Comparison of ENCODE assay signal across 8 mouse cellular contexts in genomic region chr19:42129509-42130293, GRCm38 (mm10). TPM values are rescaled to one million over a fixed set of nuclear protein-coding genes. Genes with fewer than 3 reads are reported as not detected.
DNase-seq lines count a peak whose midpoint lies in the region; ATAC-seq and TF ChIP-seq lines count a peak whose summit lies in the region.

No protein-coding gene starts in this region.

- H3K9me3 ChIP-seq in erythroblast, embryonic 14.5 days (ENCODE audit: control insufficient read depth, low read length) = no peaks in the 10 kb centered on the region
- no peaks in the 10 kb centered on the region for H3K9me3 ChIP-seq in embryonic facial prominence, embryonic 13.5 days
- H3K9me3 ChIP-seq in limb, embryonic 11.5 days (ENCODE audit: control insufficient read depth, low read length) = no peaks in the 10 kb centered on the region
- no peaks in the 10 kb centered on the region for H3K9me3 ChIP-seq in neural tube, embryonic 13.5 days

- 31% methylated on average over 14 of the region's 14 CpGs for WGBS in embryonic facial prominence, embryonic 13.5 days
- WGBS in limb, embryonic 11.5 days = 38% methylated on average over 14 of the region's 14 CpGs
- WGBS in neural tube, embryonic 13.5 days = 10% methylated on average over 14 of the region's 14 CpGs

- peaks cover 16% of the 10 kb centered on the region for H3K79me3 ChIP-seq in C2C12 (ENCODE audit: low read depth)

- no peak for ATAC-seq in erythroblast, adult 5-6 weeks (replicated peaks; ENCODE audit: low FRiP score, poor library complexity, severe bottlenecking)
- no peak for ATAC-seq in embryonic facial prominence, embryonic 13.5 days (ENCODE audit: insufficient number of reproducible peaks, insufficient read depth, low FRiP score, low TSS enrichment, low read depth)
- no peak; the same call in 1 of the 2 replicates for ATAC-seq in limb, embryonic 11.5 days (ENCODE audit: insufficient number of reproducible peaks, low FRiP score, low TSS enrichment, low read depth)
- ATAC-seq in neural tube, embryonic 13.5 days (ENCODE audit: low read depth) = peak; percentile 21; the same call in 1 of the 2 replicates

- peaks cover 3% of the 10 kb centered on the region; the same call in 1 of the 2 replicates for H3K27me3 ChIP-seq in erythroblast, embryonic 14.5 days (ENCODE audit: control insufficient read depth)
- no peaks in the 10 kb centered on the region for H3K27me3 ChIP-seq in C2C12 (ENCODE audit: control insufficient read depth, insufficient read depth, insufficient read length)
- H3K27me3 ChIP-seq in embryonic facial prominence, embryonic 13.5 days = no peaks in the 10 kb centered on the region
- no peaks in the 10 kb centered on the region for H3K27me3 ChIP-seq in limb, embryonic 11.5 days (ENCODE audit: control insufficient read depth, insufficient read depth, low read length)
- H3K27me3 ChIP-seq in neural tube, embryonic 13.5 days = peaks cover 17% of the 10 kb centered on the region

- peaks cover 6% of the 10 kb centered on the region for H3K36me3 ChIP-seq in erythroblast, embryonic 14.5 days (ENCODE audit: control insufficient read depth)
- peaks cover 2% of the 10 kb centered on the region for H3K36me3 ChIP-seq in C2C12 (ENCODE audit: control insufficient read depth, insufficient read depth)
- peaks cover 6% of the 10 kb centered on the region for H3K36me3 ChIP-seq in embryonic facial prominence, embryonic 13.5 days
- no peaks in the 10 kb centered on the region for H3K36me3 ChIP-seq in limb, embryonic 11.5 days (ENCODE audit: control insufficient read depth, insufficient read depth, low read length)
- peaks cover 6% of the 10 kb centered on the region; the same call in 1 of the 2 replicates for H3K36me3 ChIP-seq in neural tube, embryonic 13.5 days

- H3K79me2 ChIP-seq in C2C12 (ENCODE audit: control insufficient read depth, insufficient read depth) = peaks cover 33% of the 10 kb centered on the region

- H3K4me1 ChIP-seq in erythroblast, embryonic 14.5 days (ENCODE audit: control insufficient read depth) = peaks cover 45% of the 10 kb centered on the region
- peaks cover 53% of the 10 kb centered on the region for H3K4me1 ChIP-seq in embryonic facial prominence, embryonic 13.5 days
- H3K4me1 ChIP-seq in limb, embryonic 11.5 days (ENCODE audit: control insufficient read depth, insufficient read depth, low read length) = peaks cover 9% of the 10 kb centered on the region
- peaks cover 23% of the 10 kb centered on the region for H3K4me1 ChIP-seq in neural tube, embryonic 13.5 days (replicated peaks)

- peak overlapping the region; percentile 92 for H3K9ac ChIP-seq in embryonic facial prominence, embryonic 13.5 days
- H3K9ac ChIP-seq in limb, embryonic 11.5 days (ENCODE audit: low read length) = peak overlapping the region; percentile 28
- peak overlapping the region; percentile 9; the same call in 1 of the 2 replicates for H3K9ac ChIP-seq in neural tube, embryonic 13.5 days

- H3ac ChIP-seq in C2C12 (ENCODE audit: control insufficient read depth, insufficient read length, low read depth) = peak overlapping the region; percentile 20

- peak overlapping the region; percentile 94 for H3K4me2 ChIP-seq in embryonic facial prominence, embryonic 13.5 days
- H3K4me2 ChIP-seq in limb, embryonic 11.5 days (ENCODE audit: low read depth, severe bottlenecking) = peak overlapping the region; percentile 83
- peak overlapping the region; percentile 98 for H3K4me2 ChIP-seq in neural tube, embryonic 13.5 days

- no peak for TF ChIP-seq CTCF in C2C12 (IDR thresholded peaks at IDR 0.05; ENCODE audit: control insufficient read depth, insufficient read depth, insufficient read length)

- peak overlapping the region; percentile 72 for H3K4me3 ChIP-seq in erythroblast, embryonic 14.5 days (replicated peaks)
- H3K4me3 ChIP-seq in C2C12 (ENCODE audit: insufficient read depth, poor library complexity, severe bottlenecking) = no peak overlapping the region
- H3K4me3 ChIP-seq in embryonic facial prominence, embryonic 13.5 days = peak overlapping the region; percentile 69
- H3K4me3 ChIP-seq in limb, embryonic 11.5 days (ENCODE audit: low read depth, low read length) = peak overlapping the region; percentile 53; the same call in 1 of the 2 replicates
- peak overlapping the region; percentile 62 for H3K4me3 ChIP-seq in neural tube, embryonic 13.5 days

- H3K27ac ChIP-seq in embryonic facial prominence, embryonic 13.5 days = peak overlapping the region; percentile 93
- peak overlapping the region; percentile 38; the same call in 1 of the 2 replicates for H3K27ac ChIP-seq in limb, embryonic 11.5 days (replicated peaks; ENCODE audit: low read depth, low read length)
- peak overlapping the region; percentile 46 for H3K27ac ChIP-seq in neural tube, embryonic 13.5 days (replicated peaks)

- no peak for DNase-seq in limb, embryonic 11.5 days (ENCODE audit: low spot score)
- DNase-seq in left cerebral cortex, adult 8-10 months (ENCODE audit: low spot score in 2 of 2) = no peak
- DNase-seq in right cerebral cortex, postnatal 25 days = no peak

TF ChIP-seq in C2C12, 6 proteins besides CTCF, POLR2A, EP300 and RAD21:
- no peak for TF ChIP-seq FOSL1 (IDR thresholded peaks at IDR 0.05; ENCODE audit: insufficient read depth, low read length, poor library complexity, severe bottlenecking)
- no peak for TF ChIP-seq USF1 (IDR thresholded peaks at IDR 0.05; ENCODE audit: low read depth)
- TF ChIP-seq CEBPB (IDR thresholded peaks at IDR 0.05; ENCODE audit: low read depth) = no peak
- TF ChIP-seq MYOD1 (IDR thresholded peaks at IDR 0.05; ENCODE audit: control insufficient read depth, insufficient read length, low read depth) = no peak
- TF ChIP-seq MAX (IDR thresholded peaks at IDR 0.05) = no peak
- TF ChIP-seq MYOG (IDR thresholded peaks at IDR 0.05; ENCODE audit: control insufficient read depth, extremely low read depth, insufficient read length) = no peak

RNA-seq across cellular contexts. Expression of gene Avpi1, which starts 0.8 kb away (rescaled TPM):
- 1.3 and 1.7 TPM in 2 replicates for polyA plus RNA-seq in erythroblast, embryonic 14.5 days (2012)
- 5.2 TPM in 1 of 2 replicates, not detected in the other for total RNA-seq in erythroblast, adult 5-6 weeks (2015; ENCODE audit: low replicate concordance)
- total RNA-seq in erythroblast, adult 5-6 weeks (2017; ENCODE audit: low replicate concordance) = 0.34 TPM in 1 of 2 replicates, not detected in the other
- 92.7 TPM for polyA plus RNA-seq in C2C12 (2012; fragmentation: generic; extraction: Trizol)
- polyA plus RNA-seq in embryonic facial prominence, embryonic 13.5 days (2015; fragmentation: Nextera tagmentation; extraction: Ambion mirVana) = 29.8 and 35.5 TPM in 2 replicates
- polyA plus RNA-seq in limb, embryonic 11.5 days (2014; fragmentation: Nextera tagmentation; extraction: Ambion mirVana) = 24.1 and 26.0 TPM in 2 replicates
- 9.1 and 9.7 TPM in 2 replicates for polyA plus RNA-seq in neural tube, embryonic 13.5 days (2015; fragmentation: Nextera tagmentation; extraction: Ambion mirVana)
- 10 to 100 TPM; 28.3 to 30.5 (median 29.8) TPM for total RNA-seq in left cerebral cortex, adult 8-10 months (2022)

RNA-seq across cellular contexts. Expression of gene Marveld1, which starts 17.5 kb away (rescaled TPM):
- 0.05 TPM in 2 replicates for polyA plus RNA-seq in erythroblast, embryonic 14.5 days (2012)
- 3.8 and 5.9 TPM in 2 replicates for total RNA-seq in erythroblast, adult 5-6 weeks (2015; ENCODE audit: low replicate concordance)
- total RNA-seq in erythroblast, adult 5-6 weeks (2017; ENCODE audit: low replicate concordance) = 3.2 and 5.3 TPM in 2 replicates
- polyA plus RNA-seq in C2C12 (2012; fragmentation: generic; extraction: Trizol) = 33.0 TPM
- polyA plus RNA-seq in embryonic facial prominence, embryonic 13.5 days (2015; fragmentation: Nextera tagmentation; extraction: Ambion mirVana) = 11.6 and 13.3 TPM in 2 replicates
- 12.3 and 16.6 TPM in 2 replicates for polyA plus RNA-seq in limb, embryonic 11.5 days (2014; fragmentation: Nextera tagmentation; extraction: Ambion mirVana)
- polyA plus RNA-seq in neural tube, embryonic 13.5 days (2015; fragmentation: Nextera tagmentation; extraction: Ambion mirVana) = 3.2 and 4.1 TPM in 2 replicates
- total RNA-seq in left cerebral cortex, adult 8-10 months (2022) = 10 to 100 TPM in 1 of 4 experiments, 1 to 10 TPM in 3; 8.7 to 10.2 (median 9.0) TPM

RNA-seq across cellular contexts. Expression of gene Zfyve27, which starts 34.0 kb away (rescaled TPM):
- 0.67 and 0.73 TPM in 2 replicates for polyA plus RNA-seq in erythroblast, embryonic 14.5 days (2012)
- total RNA-seq in erythroblast, adult 5-6 weeks (2015; ENCODE audit: low replicate concordance) = 3.8 and 8.1 TPM in 2 replicates
- 12.0 and 22.6 TPM in 2 replicates for total RNA-seq in erythroblast, adult 5-6 weeks (2017; ENCODE audit: low replicate concordance)
- polyA plus RNA-seq in C2C12 (2012; fragmentation: generic; extraction: Trizol) = 11.3 TPM
- polyA plus RNA-seq in embryonic facial prominence, embryonic 13.5 days (2015; fragmentation: Nextera tagmentation; extraction: Ambion mirVana) = 25.7 and 27.6 TPM in 2 replicates
- polyA plus RNA-seq in limb, embryonic 11.5 days (2014; fragmentation: Nextera tagmentation; extraction: Ambion mirVana) = 11.7 and 12.6 TPM in 2 replicates
- 62.0 and 65.1 TPM in 2 replicates for polyA plus RNA-seq in neural tube, embryonic 13.5 days (2015; fragmentation: Nextera tagmentation; extraction: Ambion mirVana)
- total RNA-seq in left cerebral cortex, adult 8-10 months (2022) = 100 to 1,000 TPM in 1 of 4 experiments, 10 to 100 TPM in 3; 78.2 to 101 (median 83.5) TPM

RNA-seq across cellular contexts. Expression of gene Pi4k2a, which starts 39.4 kb away (rescaled TPM):
- polyA plus RNA-seq in erythroblast, embryonic 14.5 days (2012) = 1.7 and 1.8 TPM in 2 replicates
- 4.0 TPM in 2 replicates for total RNA-seq in erythroblast, adult 5-6 weeks (2015; ENCODE audit: low replicate concordance)
- total RNA-seq in erythroblast, adult 5-6 weeks (2017; ENCODE audit: low replicate concordance) = 3.4 and 6.6 TPM in 2 replicates
- polyA plus RNA-seq in C2C12 (2012; fragmentation: generic; extraction: Trizol) = 18.7 TPM
- polyA plus RNA-seq in embryonic facial prominence, embryonic 13.5 days (2015; fragmentation: Nextera tagmentation; extraction: Ambion mirVana) = 24.9 and 27.4 TPM in 2 replicates
- 28.4 and 29.4 TPM in 2 replicates for polyA plus RNA-seq in limb, embryonic 11.5 days (2014; fragmentation: Nextera tagmentation; extraction: Ambion mirVana)
- polyA plus RNA-seq in neural tube, embryonic 13.5 days (2015; fragmentation: Nextera tagmentation; extraction: Ambion mirVana) = 30.3 and 34.0 TPM in 2 replicates
- 10 to 100 TPM; 64.0 to 69.1 (median 66.9) TPM for total RNA-seq in left cerebral cortex, adult 8-10 months (2022)

RNA-seq across cellular contexts. Expression of gene Morn4, which starts 43.5 kb away (rescaled TPM):
- 0.10 and 0.19 TPM in 2 replicates for polyA plus RNA-seq in erythroblast, embryonic 14.5 days (2012)
- not detected in 2 replicates for total RNA-seq in erythroblast, adult 5-6 weeks (2015; ENCODE audit: low replicate concordance)
- total RNA-seq in erythroblast, adult 5-6 weeks (2017; ENCODE audit: low replicate concordance) = not detected in 2 replicates
- polyA plus RNA-seq in C2C12 (2012; fragmentation: generic; extraction: Trizol) = 16.5 TPM
- 34.0 and 41.2 TPM in 2 replicates for polyA plus RNA-seq in embryonic facial prominence, embryonic 13.5 days (2015; fragmentation: Nextera tagmentation; extraction: Ambion mirVana)
- 42.2 and 46.2 TPM in 2 replicates for polyA plus RNA-seq in limb, embryonic 11.5 days (2014; fragmentation: Nextera tagmentation; extraction: Ambion mirVana)
- 116 and 125 TPM in 2 replicates for polyA plus RNA-seq in neural tube, embryonic 13.5 days (2015; fragmentation: Nextera tagmentation; extraction: Ambion mirVana)
- total RNA-seq in left cerebral cortex, adult 8-10 months (2022) = 10 to 100 TPM; 64.8 to 72.4 (median 68.3) TPM

Comparison
In these comparisons a context has a peak if more than half of its experiments do, and no peak if none do; other contexts are left out.
1. H3K27ac ChIP-seq: peak in every context shown above with its lines; median percentile 93 in embryonic facial prominence, embryonic 13.5 days; 46 in neural tube, embryonic 13.5 days; 38 in limb, embryonic 11.5 days.
2. H3K9ac ChIP-seq: peak in every context shown above with its lines; median percentile 92 in embryonic facial prominence, embryonic 13.5 days; 28 in limb, embryonic 11.5 days; 9 in neural tube, embryonic 13.5 days.